Mouse (Mus musculus): Measurements from ENCODE around the gene Ybx3. TPM values are rescaled to one million over a fixed set of nuclear protein-coding genes. Genes with fewer than 3 reads are reported as not detected.
A peak's percentile ranks its signal among the peaks of the same experiment; 100 is the strongest.

The Ybx3 gene
- polyA plus RNA-seq, 1 experiment from 2014 or later = 21.3 TPM

DNA sequence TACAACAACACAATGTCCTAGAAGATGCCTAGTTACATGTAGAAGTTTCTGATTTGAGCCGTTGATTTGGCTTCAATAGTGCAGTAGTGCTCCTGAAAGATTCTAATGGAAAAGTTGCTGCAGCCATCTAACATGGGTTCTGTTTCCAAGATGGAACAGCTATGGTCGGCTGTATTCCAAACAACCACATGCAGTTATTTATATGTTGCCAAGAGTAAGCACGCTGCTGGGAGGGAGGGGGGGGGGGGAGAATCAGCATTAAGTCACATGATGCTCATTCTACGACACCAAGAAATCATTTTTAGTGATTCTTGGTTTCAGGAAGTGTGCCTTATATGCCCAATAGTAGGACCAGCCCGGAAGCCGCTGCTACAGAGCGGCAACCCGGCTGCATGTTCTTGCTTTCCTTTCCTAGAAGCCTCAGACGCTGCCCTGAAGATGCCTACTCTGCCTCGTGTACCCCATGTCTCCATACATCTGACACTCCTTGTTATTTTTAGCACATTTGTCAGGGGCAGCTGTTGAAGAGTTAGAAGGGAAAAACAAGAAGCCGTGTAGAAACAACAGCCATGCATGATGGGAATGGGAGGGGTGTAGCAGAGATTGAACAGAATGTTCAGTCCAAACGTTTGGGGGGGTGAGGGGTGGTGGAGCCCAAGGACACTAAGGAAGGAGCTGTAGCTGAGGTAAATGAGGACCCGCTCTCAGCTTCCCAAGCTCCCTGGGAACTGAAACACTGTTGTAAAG lies 13.5 kb downstream of the Ybx3 start:
- Histone ChIP-seq H3K9ac (replicated peaks; ENCODE audit: low read depth, low read length) (no peak overlapping the region), H3K36me3 (ENCODE audit: control insufficient read depth, insufficient read depth) (peaks cover 14% of the 10 kb centered on the region), H3K27me3 (replicated peaks; ENCODE audit: control insufficient read depth, insufficient read depth, low read length) (no peaks in the 10 kb centered on the region), H3K4me3 (replicated peaks; ENCODE audit: low read length) (no peak overlapping the region), H3K4me1 (replicated peaks; ENCODE audit: control insufficient read depth, insufficient read depth, low read length) (no peaks in the 10 kb centered on the region), H3K4me2 (ENCODE audit: low read length) (no peak overlapping the region), H3K9me3 (ENCODE audit: control insufficient read depth, low read length) (no peaks in the 10 kb centered on the region), H3K27ac (ENCODE audit: low read length) (no peak overlapping the region)
- ATAC-seq = peak; percentile 44
- 74% methylated on average over 13 of the region's 13 CpGs for WGBS

DNA sequence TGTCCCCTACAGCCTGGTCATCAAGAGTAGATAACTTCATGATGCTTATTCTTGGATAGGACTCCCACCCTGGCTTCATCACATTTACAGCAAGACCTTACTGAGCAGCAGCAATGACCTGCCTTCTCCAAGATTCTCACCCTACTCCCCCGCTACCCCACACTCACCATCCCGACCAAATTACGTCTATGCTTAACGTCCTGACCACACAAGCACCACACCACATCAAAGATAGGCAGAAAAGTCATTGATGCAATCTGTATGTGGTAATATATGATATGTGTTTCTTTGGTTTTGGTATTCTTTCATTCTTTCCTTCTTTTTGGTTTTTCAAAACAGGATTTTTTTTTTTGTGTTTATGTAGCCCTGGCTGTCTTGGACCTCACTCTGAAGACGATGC lies 15.1 kb downstream of the Ybx3 start:
- peaks cover 15% of the 10 kb centered on the region for H3K36me3 ChIP-seq (ENCODE audit: control insufficient read depth, insufficient read depth)
- no peaks in the 10 kb centered on the region for H3K27me3 ChIP-seq (replicated peaks; ENCODE audit: control insufficient read depth, insufficient read depth, low read length)
- H3K27ac ChIP-seq (ENCODE audit: low read length) = no peak overlapping the region
- 98% methylated on average over 5 of the region's 5 CpGs for WGBS
- no peaks in the 10 kb centered on the region for H3K9me3 ChIP-seq (ENCODE audit: control insufficient read depth, low read length)
- H3K4me1 ChIP-seq (replicated peaks; ENCODE audit: control insufficient read depth, insufficient read depth, low read length) = no peaks in the 10 kb centered on the region
- no peak for ATAC-seq
- H3K9ac ChIP-seq (replicated peaks; ENCODE audit: low read depth, low read length) = no peak overlapping the region
- H3K4me3 ChIP-seq (replicated peaks; ENCODE audit: low read length) = no peak overlapping the region
- no peak overlapping the region for H3K4me2 ChIP-seq (ENCODE audit: low read length)

DNA sequence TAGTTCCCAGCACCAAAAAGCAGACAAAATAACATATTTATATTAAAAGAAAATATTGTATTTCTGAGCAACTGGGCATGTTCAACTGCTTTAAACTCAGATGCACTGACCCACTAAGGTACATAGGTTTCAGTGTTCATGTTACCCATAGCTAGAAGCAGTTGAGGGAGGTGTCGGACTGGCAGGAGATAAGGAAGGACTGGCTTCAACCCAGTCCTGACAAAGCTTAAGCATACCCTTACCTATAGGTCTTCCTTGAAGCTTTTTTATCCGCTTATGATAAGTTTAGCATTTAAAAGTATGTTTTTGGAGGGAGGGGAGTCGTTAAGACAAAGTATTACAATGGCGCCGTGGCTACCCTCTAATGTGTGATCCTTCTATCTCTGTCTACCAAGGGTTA lies 17.5 kb downstream of the Ybx3 start:
- Histone ChIP-seq H3K27me3 (replicated peaks; ENCODE audit: control insufficient read depth, insufficient read depth, low read length) (no peaks in the 10 kb centered on the region), H3K9ac (replicated peaks; ENCODE audit: low read depth, low read length) (no peak overlapping the region), H3K4me3 (replicated peaks; ENCODE audit: low read length) (no peak overlapping the region), H3K4me2 (ENCODE audit: low read length) (no peak overlapping the region), H3K9me3 (ENCODE audit: control insufficient read depth, low read length) (no peaks in the 10 kb centered on the region), H3K4me1 (replicated peaks; ENCODE audit: control insufficient read depth, insufficient read depth, low read length) (no peaks in the 10 kb centered on the region), H3K27ac (ENCODE audit: low read length) (no peak overlapping the region), H3K36me3 (ENCODE audit: control insufficient read depth, insufficient read depth) (peaks cover 12% of the 10 kb centered on the region)
- no peak for ATAC-seq
- WGBS = 95% methylated on average over 5 of the region's 5 CpGs

DNA sequence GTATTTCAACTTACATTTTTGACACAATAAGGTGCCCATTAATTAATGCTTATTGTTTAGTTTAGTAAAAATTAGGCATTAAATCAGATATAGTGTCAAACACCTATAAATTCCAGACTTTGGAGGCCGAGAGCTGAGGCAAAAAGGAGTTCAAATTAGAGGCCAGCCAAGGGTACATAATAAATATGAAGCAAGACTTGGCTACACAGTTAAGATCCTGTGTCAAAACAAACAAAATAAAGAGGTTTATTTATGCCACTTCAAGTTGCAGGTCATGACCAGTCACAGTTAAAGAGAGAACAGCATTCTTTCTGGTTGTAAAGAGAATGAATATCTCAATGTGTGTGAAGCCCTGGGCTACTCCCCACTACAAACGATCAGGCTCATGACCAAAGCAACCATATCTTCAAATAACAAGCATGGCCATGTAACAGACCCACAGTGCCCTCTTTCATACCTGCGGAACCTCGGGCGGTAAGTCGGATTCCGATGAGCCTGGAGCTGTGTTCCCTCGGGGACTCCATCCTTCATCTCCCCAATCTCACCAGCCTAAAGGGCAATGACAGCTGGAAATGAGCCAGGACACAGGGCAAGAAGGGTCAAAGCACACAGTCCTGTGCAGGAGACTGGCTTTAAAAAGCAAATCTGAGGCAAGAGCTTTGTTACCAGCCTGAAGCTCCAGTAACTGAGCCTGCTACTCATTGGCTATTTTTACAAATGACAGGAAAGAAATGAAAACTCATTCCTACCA lies 18.2 kb downstream of the Ybx3 start:
- Histone ChIP-seq H3K9me3 (ENCODE audit: control insufficient read depth, low read length) (no peaks in the 10 kb centered on the region), H3K4me1 (replicated peaks; ENCODE audit: control insufficient read depth, insufficient read depth, low read length) (no peaks in the 10 kb centered on the region), H3K27ac (ENCODE audit: low read length) (no peak overlapping the region), H3K4me3 (replicated peaks; ENCODE audit: low read length) (no peak overlapping the region), H3K4me2 (ENCODE audit: low read length) (no peak overlapping the region), H3K9ac (replicated peaks; ENCODE audit: low read depth, low read length) (no peak overlapping the region), H3K27me3 (replicated peaks; ENCODE audit: control insufficient read depth, insufficient read depth, low read length) (no peaks in the 10 kb centered on the region), H3K36me3 (ENCODE audit: control insufficient read depth, insufficient read depth) (peaks cover 9% of the 10 kb centered on the region)
- WGBS = 87% methylated on average over 8 of the region's 8 CpGs
- ATAC-seq = no peak

DNA sequence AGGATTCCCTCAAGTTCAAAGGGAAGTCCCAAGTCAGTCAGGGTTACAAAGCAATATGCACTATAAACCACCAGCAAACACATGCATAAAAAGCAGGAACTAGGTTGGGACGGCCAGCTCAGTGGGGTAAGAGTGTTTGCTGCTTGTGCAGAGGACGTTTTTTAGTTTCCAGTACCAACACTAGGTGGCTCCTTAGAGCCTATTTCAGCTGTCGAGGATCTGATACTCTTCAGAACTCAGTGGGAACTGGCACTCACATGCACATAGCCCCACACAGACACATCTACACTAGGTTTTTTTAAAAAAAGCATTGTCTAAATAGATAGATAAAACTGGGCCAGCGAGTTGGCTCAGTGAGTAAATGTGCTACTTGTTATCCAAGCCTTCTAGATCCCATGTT lies 21.2 kb downstream of the Ybx3 start:
- H3K4me2 ChIP-seq (ENCODE audit: low read length) = no peak overlapping the region
- H3K36me3 ChIP-seq (ENCODE audit: control insufficient read depth, insufficient read depth) = peaks cover 8% of the 10 kb centered on the region
- no peaks in the 10 kb centered on the region for H3K27me3 ChIP-seq (replicated peaks; ENCODE audit: control insufficient read depth, insufficient read depth, low read length)
- peak; percentile 70 for ATAC-seq
- no peaks in the 10 kb centered on the region for H3K9me3 ChIP-seq (ENCODE audit: control insufficient read depth, low read length)
- no peak overlapping the region for H3K9ac ChIP-seq (replicated peaks; ENCODE audit: low read depth, low read length)
- 46% methylated on average over 4 of the region's 4 CpGs for WGBS
- no peak overlapping the region for H3K27ac ChIP-seq (ENCODE audit: low read length)
- H3K4me3 ChIP-seq (replicated peaks; ENCODE audit: low read length) = no peak overlapping the region
- H3K4me1 ChIP-seq (replicated peaks; ENCODE audit: control insufficient read depth, insufficient read depth, low read length) = no peaks in the 10 kb centered on the region

DNA sequence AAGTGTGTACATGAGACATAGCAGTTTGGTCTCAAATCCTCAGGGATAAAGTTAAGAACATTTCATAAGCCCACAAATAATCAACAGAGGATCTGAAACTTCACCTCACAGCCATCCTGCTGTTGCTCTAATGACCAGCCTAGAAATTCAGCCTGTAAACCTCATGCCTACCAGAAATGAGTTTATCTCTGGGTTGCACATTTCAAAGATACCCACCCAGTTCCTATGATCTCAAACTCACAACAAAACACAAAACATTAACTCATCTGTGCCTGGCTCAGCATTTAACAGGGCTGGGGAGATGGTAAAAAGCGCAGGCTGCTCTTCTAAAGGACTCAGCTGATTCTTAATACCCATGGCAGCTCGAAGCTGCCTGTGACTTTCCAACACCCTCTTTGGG lies 23.9 kb downstream of the Ybx3 start:
- peaks cover 8% of the 10 kb centered on the region for H3K36me3 ChIP-seq (ENCODE audit: control insufficient read depth, insufficient read depth)
- H3K27ac ChIP-seq (ENCODE audit: low read length) = no peak overlapping the region
- ATAC-seq = no peak
- no peak overlapping the region for H3K9ac ChIP-seq (replicated peaks; ENCODE audit: low read depth, low read length)
- no peak overlapping the region for H3K4me2 ChIP-seq (ENCODE audit: low read length)
- 100% methylated on average over 2 of the region's 2 CpGs for WGBS
- H3K9me3 ChIP-seq (ENCODE audit: control insufficient read depth, low read length) = no peaks in the 10 kb centered on the region
- no peaks in the 10 kb centered on the region for H3K4me1 ChIP-seq (replicated peaks; ENCODE audit: control insufficient read depth, insufficient read depth, low read length)
- no peak overlapping the region for H3K4me3 ChIP-seq (replicated peaks; ENCODE audit: low read length)
- no peaks in the 10 kb centered on the region for H3K27me3 ChIP-seq (replicated peaks; ENCODE audit: control insufficient read depth, insufficient read depth, low read length)

DNA sequence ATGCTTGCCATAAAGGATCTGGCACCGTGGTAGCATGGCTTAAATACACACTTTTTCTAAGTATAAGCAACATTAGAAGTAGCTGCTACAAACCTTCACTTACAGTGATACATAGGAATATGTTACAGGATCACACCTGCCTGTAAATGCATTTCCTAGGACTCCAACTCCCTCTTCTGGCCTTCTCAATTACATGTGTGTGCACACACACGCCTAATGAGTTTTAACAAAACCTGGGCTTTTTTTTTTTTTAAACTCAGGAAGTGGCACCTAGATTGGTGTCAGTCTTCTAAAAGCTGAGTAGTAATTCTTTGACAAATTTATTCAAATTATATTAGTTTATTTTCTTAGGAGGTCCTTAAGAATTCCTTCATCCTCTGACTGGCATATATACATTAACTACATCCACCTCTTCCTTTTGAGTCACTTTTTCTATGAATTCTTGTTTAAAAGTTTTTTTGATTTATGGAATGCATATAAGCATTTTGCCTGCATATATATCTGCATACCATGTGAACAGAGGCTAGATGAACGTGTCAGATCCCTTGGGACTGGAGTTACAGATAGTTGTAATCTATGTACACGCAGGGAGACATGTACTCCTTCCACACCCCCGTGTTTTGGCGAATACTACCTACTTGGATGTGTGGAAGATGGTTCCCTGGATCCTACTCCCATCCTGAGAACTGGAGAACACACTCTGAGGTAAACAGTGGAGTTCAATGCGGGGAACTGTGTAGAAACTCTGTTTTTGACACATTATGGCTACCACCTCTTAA lies 25.1 kb downstream of the Ybx3 start:
- H3K4me3 ChIP-seq (replicated peaks; ENCODE audit: low read length) = no peak overlapping the region
- WGBS = 79% methylated on average over 7 of the region's 7 CpGs
- peaks cover 7% of the 10 kb centered on the region for H3K36me3 ChIP-seq (ENCODE audit: control insufficient read depth, insufficient read depth)
- ATAC-seq = no peak
- H3K27ac ChIP-seq (ENCODE audit: low read length) = no peak overlapping the region
- no peaks in the 10 kb centered on the region for H3K4me1 ChIP-seq (replicated peaks; ENCODE audit: control insufficient read depth, insufficient read depth, low read length)
- H3K9me3 ChIP-seq (ENCODE audit: control insufficient read depth, low read length) = no peaks in the 10 kb centered on the region
- H3K9ac ChIP-seq (replicated peaks; ENCODE audit: low read depth, low read length) = no peak overlapping the region
- no peak overlapping the region for H3K4me2 ChIP-seq (ENCODE audit: low read length)
- no peaks in the 10 kb centered on the region for H3K27me3 ChIP-seq (replicated peaks; ENCODE audit: control insufficient read depth, insufficient read depth, low read length)

DNA sequence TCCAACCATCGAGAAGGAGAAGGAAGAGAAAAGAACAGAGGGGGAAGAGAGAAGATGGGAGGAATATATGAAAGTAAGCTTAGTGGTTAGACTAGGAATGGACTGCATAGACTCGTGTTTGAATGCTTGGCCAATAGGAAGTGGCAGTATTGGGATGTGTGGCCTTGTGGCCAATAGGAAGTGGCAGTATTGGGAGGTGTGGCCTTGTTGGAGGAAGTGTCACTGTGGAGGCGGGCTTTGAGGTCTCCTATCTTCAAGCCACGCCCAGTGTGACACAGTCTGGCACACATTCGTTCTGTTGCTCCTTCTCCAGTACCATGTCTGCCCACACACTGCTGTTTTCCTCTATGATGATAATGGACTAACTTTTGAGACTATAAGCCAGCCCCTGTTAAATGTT lies 27.6 kb downstream of the Ybx3 start:
- Histone ChIP-seq H3K4me1 (replicated peaks; ENCODE audit: control insufficient read depth, insufficient read depth, low read length) (no peaks in the 10 kb centered on the region), H3K4me3 (replicated peaks; ENCODE audit: low read length) (no peak overlapping the region), H3K9me3 (ENCODE audit: control insufficient read depth, low read length) (no peaks in the 10 kb centered on the region), H3K36me3 (ENCODE audit: control insufficient read depth, insufficient read depth) (0 out of 2 replicates have a peak, but pooled peaks cover 2% of the 10 kb centered on the region), H3K27ac (ENCODE audit: low read length) (no peak overlapping the region), H3K27me3 (replicated peaks; ENCODE audit: control insufficient read depth, insufficient read depth, low read length) (no peaks in the 10 kb centered on the region), H3K4me2 (ENCODE audit: low read length) (no peak overlapping the region), H3K9ac (replicated peaks; ENCODE audit: low read depth, low read length) (no peak overlapping the region)
- 85% methylated on average over 5 of the region's 5 CpGs for WGBS
- no peak for ATAC-seq

DNA sequence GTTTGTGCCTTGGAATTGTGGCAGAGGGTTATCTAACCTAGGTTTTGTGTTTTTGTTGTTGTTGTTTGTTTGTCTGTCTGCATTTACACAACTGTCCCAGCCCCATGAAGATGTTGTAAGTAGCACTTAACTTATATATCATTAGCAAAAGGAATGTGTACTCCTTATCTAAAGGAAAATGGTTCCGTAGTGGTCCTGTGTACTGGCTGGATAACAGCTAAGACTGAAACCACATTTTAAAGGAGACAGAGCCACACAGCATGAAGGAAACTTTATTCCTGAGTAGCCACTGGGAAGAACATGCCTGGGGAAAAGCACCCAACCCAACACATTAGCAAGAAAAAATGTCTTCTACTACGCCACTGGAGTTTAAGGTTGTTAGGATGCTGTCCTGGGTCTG lies 28.7 kb downstream of the Ybx3 start:
- H3K4me2 ChIP-seq (ENCODE audit: low read length) = no peak overlapping the region
- WGBS = 91% methylated on average over 2 of the region's 2 CpGs
- ATAC-seq = no peak
- H3K36me3 ChIP-seq (ENCODE audit: control insufficient read depth, insufficient read depth) = 0 out of 2 replicates have a peak, but pooled peaks cover 2% of the 10 kb centered on the region
- no peak overlapping the region for H3K4me3 ChIP-seq (replicated peaks; ENCODE audit: low read length)
- H3K27ac ChIP-seq (ENCODE audit: low read length) = no peak overlapping the region
- H3K9me3 ChIP-seq (ENCODE audit: control insufficient read depth, low read length) = no peaks in the 10 kb centered on the region
- H3K4me1 ChIP-seq (replicated peaks; ENCODE audit: control insufficient read depth, insufficient read depth, low read length) = no peaks in the 10 kb centered on the region
- no peak overlapping the region for H3K9ac ChIP-seq (replicated peaks; ENCODE audit: low read depth, low read length)
- no peaks in the 10 kb centered on the region for H3K27me3 ChIP-seq (replicated peaks; ENCODE audit: control insufficient read depth, insufficient read depth, low read length)

All from forebrain, embryonic 16.5 days (tissue).